Mouse (Mus musculus) spleen, adult 2 months (tissue): ENCODE data around the gene Gda. TPM values are rescaled to one million over a fixed set of nuclear protein-coding genes. Genes with fewer than 3 reads are reported as not detected.
A peak's percentile ranks its signal among the peaks of the same experiment; 100 is the strongest.

Source experiments
- DNase-seq, 2 experiments: peaks; one replicate each; pipeline versions ENCODE4 v3.0.0 to v3.0.0-alpha.2; 2012 to 2021; ENCODE audit warnings: low spot score in 2 of 2, low read depth in 1 of 2
- H3K27ac ChIP-seq: fragments of 200-500 bp; 2 replicates; pipeline ENCODE4 v1.5.1; 2012; ENCODE audit warnings: low read length, inconsistent platforms; ENCODE audit not compliant: insufficient read depth
- H3K27me3 ChIP-seq: fragments of 200-500 bp; 2 replicates; pipeline ENCODE4 v1.6.1; 2012; ENCODE audit warnings: mild to moderate bottlenecking, moderate library complexity, low read length, inconsistent platforms; ENCODE audit not compliant: control insufficient read depth, insufficient read depth
- H3K36me3 ChIP-seq: fragments of 200-500 bp; 2 replicates; pipeline ENCODE4 v1.6.1; 2012; ENCODE audit warnings: mild to moderate bottlenecking, low read length, inconsistent platforms; ENCODE audit not compliant: control insufficient read depth, insufficient read depth
- H3K4me1 ChIP-seq: fragments of 200-500 bp; 2 replicates; pipeline ENCODE4 v1.6.1; 2011; ENCODE audit warnings: inconsistent platforms; ENCODE audit not compliant: control insufficient read depth, insufficient read depth, insufficient read length
- H3K4me3 ChIP-seq: fragments of 200-500 bp; 2 replicates; pipeline ENCODE4 v1.5.1; 2011; ENCODE audit warnings: mild to moderate bottlenecking, inconsistent platforms; ENCODE audit not compliant: insufficient read depth, insufficient read length; ENCODE audit errors: extremely low read depth
- CTCF ChIP-seq: fragments of 200-500 bp; IDR thresholded peaks from 2 replicates; pipeline ENCODE4 v1.5.1; 2011; ENCODE audit warnings: mild to moderate bottlenecking, inconsistent platforms; ENCODE audit not compliant: insufficient read depth, insufficient read length, insufficient replicate concordance; ENCODE audit errors: extremely low read depth
- POLR2A ChIP-seq: fragments of 200-500 bp; IDR thresholded peaks from 2 replicates; pipeline ENCODE4 v1.6.1; 2011; ENCODE audit warnings: low read depth, low read length, inconsistent platforms
- WGBS: fragments of 180-500 bp; shearing (Covaris S2); methylation state at CpG from one replicate; pipeline ENCODE4 v1.1.7; 2018; 5-methylcytosine and 5-hydroxymethylcytosine counted together
- polyA plus RNA-seq: library from polyadenylated mRNA; depleted of rRNA; stranded (reverse); fragments of >200 nt; gene quantifications from 2 replicates; pipeline ENCODE4 v1.2.3, GENCODE M21; 2012

Gda gene
- polyA plus RNA-seq, 1 experiment = 10.9 TPM

DNA sequence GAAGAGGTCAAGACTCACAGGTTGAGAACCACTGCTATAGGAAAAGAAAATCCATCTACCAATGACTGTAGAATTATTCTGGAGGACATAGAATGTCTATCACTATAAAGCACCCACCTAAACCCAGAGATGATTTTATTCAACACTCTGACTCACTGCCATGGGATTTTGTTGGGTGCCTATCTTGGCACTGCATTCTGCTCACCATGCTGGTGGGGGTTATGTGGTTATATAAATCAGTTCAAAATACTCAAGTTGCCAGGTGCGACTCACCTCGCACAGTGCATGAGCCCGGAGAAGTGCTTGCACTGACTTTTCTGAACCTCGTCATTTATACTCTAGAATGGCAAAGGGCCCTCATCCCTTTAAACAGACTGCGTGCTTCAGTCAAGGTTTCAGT, 94.0 kb downstream of the Gda start:
- TF ChIP-seq POLR2A (no peak), CTCF (no peak)
- 92% methylated on average over 5 of the region's 5 CpGs for WGBS
- Histone ChIP-seq H3K4me3 (no peak overlapping the region), H3K36me3 (no peaks in the 10 kb centered on the region), H3K27ac (no peak overlapping the region), H3K27me3 (no peaks in the 10 kb centered on the region), H3K4me1 (no peaks in the 10 kb centered on the region)
- no peak for DNase-seq

DNA sequence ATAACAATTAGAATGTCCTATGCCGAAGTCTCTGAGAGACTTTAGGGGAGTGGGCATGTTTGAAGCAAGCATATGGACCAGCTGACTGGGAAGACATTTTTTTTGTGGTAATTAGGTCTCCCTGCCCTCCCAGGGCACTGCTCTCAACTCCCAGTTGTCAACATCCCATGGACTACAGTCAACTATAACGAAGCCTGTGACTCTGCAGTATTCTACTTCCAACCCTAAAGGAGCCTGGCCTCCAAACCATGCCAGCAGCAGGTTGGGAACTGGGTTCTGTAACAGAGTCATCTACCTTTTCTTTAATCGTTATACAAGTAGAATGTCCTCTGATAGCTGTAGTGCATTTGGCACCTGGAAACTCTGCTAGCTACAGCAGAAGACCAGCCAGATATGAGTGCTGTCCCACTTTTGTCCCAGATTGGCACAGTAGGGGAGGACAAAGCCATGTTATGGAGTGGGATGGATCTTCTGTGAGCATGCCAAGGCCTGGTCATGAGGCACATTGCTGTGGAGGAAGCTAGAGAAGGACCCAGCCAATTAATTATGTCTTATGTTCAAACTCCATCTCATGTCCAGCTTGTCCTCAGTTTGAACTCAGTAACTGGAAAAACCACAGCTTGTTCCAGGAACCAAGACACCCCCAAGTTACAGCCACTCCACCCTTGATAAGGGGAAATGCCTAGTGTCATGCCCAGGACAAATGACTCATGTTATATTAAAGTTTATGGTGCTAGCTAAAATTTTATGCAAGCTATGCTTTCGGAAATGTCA, 96.6 kb downstream of the Gda start:
- no peak for DNase-seq

DNA sequence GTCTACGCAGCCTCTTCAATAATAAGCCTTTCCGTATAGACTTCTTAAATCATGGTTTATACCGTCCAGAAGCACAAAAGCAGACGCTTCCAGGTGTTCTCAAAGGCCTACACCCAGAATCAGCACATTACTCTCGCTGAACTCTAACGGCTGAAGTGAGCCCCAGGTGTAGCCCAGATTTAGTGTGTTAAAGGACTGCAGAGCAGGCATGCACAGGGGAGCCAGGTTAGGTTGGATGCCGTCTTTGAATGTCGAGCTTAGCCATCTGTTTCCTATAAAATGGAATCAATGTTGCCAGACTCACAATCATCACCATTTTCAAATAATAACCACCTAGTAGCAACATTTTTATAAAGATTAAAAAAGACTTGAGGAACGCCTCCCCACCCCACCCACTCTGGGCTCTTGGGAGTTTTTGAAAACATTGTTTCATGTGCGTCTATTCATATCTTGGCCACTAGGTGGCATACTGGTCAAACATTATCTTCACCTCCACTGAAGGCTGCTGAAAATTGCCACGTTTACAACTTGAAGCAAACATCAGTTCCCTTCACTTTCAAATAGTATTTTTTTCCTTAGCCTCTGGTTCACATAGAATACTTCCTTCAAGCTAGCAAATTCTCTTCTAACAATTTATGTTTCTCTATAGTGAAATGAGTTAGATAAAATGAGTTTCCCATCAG, 100.0 kb downstream of the Gda start:
- Histone ChIP-seq H3K4me3 (no peak overlapping the region), H3K27me3 (no peaks in the 10 kb centered on the region), H3K4me1 (no peaks in the 10 kb centered on the region), H3K36me3 (no peaks in the 10 kb centered on the region), H3K27ac (no peak overlapping the region)
- 57% methylated on average over 11 of the region's 11 CpGs for WGBS
- peak; percentile 13 to 28 for DNase-seq
- TF ChIP-seq POLR2A = no peak
- TF ChIP-seq CTCF = peak; percentile 20; the same call in 1 of the 2 replicates

More for the DNA sequence above, 96.6 kb downstream of the Gda start:
- no peak overlapping the region for H3K4me3 ChIP-seq
- H3K27me3 ChIP-seq = no peaks in the 10 kb centered on the region
- WGBS = 83% methylated on average over 4 of the region's 4 CpGs
- H3K36me3 ChIP-seq = no peaks in the 10 kb centered on the region
- TF ChIP-seq CTCF (no peak), POLR2A (no peak)
- no peak overlapping the region for H3K27ac ChIP-seq
- H3K4me1 ChIP-seq = no peaks in the 10 kb centered on the region

DNA sequence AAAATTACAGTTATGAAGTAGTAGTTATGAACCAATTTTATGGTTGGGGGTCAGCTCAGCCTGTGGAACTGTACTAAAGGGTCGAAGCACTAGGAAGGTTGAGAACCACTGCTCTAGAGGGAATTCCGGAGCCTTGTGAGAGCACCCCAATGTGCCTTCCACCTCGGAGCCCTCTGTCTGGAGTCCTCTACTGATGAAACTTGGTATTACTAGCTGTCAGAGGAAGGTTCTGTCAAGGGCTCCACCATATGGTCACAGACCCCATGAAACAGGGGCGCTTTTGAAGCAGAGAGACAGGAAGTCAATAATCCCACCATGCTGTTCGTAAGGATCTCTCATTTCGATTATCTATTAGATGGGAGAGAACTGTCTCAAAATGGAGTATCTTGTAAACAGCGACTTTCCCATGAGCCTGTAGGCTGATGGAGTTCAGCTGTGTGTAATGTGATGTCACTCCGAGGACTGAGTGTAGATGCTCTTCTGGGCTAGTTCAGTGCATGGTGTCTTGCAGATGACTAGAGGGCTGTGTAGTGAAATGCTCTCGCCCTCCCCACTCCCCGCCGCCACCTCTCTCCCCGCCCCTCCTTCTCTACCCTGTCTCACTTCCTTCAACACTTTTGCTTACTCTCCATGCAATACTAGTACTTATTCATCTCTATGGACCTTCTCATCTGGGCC, 100.7 kb downstream of the Gda start:
- DNase-seq = no peak
- no peaks in the 10 kb centered on the region for H3K36me3 ChIP-seq
- H3K4me1 ChIP-seq = no peaks in the 10 kb centered on the region
- H3K4me3 ChIP-seq = no peak overlapping the region
- no peak for TF ChIP-seq CTCF
- no peak for TF ChIP-seq POLR2A
- WGBS = 77% methylated on average over 12 of the region's 12 CpGs
- no peak overlapping the region for H3K27ac ChIP-seq
- H3K27me3 ChIP-seq = no peaks in the 10 kb centered on the region

DNA sequence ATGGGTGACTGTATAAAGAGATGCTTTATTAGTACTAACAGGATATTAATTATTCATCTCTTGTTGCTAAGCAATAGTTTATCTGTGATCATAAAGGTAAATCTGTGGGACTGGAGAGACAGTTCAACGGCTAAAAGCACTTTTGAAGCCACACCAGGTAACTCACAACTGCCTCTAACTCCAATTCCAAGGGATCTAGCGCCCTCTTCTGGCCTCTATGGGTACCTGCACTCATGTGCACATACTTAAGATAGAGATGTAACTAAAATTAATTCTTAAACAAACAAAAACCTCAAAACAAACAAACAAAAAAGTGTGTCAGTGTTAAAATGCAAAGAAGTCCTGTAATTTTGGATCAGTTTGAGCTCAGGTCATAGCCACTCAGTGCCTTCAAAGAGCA, 101.9 kb downstream of the Gda start:
- Histone ChIP-seq H3K4me1 (no peaks in the 10 kb centered on the region), H3K36me3 (no peaks in the 10 kb centered on the region), H3K27ac (no peak overlapping the region), H3K4me3 (no peak overlapping the region), H3K27me3 (no peaks in the 10 kb centered on the region)
- DNase-seq = no peak
- TF ChIP-seq POLR2A (no peak), CTCF (no peak)
- 59% methylated on average over 2 of the region's 2 CpGs for WGBS

DNA sequence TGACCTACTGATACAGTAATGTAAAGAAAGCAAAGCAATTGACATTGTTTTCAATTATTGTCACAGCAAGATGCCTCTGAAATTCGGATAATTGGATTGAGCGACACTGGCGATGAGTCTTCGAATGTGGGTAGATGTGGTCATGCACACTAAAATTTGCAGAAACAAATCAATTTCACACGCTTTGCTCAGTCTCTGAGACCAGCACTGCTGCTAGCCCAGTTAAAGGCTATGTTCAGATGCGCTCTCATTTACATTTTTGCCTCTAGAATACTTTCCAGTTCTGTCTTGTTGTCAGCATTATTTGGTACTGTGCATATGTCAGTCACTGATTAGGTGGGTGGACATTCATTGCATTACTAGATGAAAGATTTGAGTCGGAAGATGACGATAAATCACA, 102.5 kb downstream of the Gda start:
- no peak for DNase-seq
- Histone ChIP-seq H3K4me3 (no peak overlapping the region), H3K4me1 (no peaks in the 10 kb centered on the region), H3K36me3 (no peaks in the 10 kb centered on the region), H3K27me3 (no peaks in the 10 kb centered on the region), H3K27ac (no peak overlapping the region)
- WGBS = 93% methylated on average over 8 of the region's 8 CpGs
- TF ChIP-seq CTCF = no peak
- TF ChIP-seq POLR2A = no peak

DNA sequence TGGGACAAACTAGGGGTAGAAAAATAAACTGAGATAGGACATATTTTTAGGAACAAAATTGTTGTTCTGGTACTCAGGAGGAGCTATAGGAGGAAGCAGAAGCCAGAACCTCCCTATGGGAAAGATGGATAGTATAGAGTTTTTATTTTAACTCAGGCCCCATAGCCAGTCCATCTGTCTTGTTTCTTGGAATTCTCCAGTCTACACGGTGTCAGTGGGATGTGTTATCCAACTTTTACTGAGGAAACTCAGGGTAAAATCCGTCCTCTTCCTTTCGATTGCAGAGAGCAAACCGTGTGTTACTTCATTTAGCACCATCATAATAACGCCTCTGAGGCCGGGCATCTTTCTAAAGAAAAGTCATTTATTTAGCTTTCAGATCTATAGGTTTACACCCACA, 104.1 kb downstream of the Gda start:
- no peak for TF ChIP-seq POLR2A
- TF ChIP-seq CTCF = no peak
- no peaks in the 10 kb centered on the region for H3K36me3 ChIP-seq
- 92% methylated on average over 6 of the region's 6 CpGs for WGBS
- no peak for DNase-seq
- H3K4me3 ChIP-seq = no peak overlapping the region
- no peaks in the 10 kb centered on the region for H3K27me3 ChIP-seq
- no peak overlapping the region for H3K27ac ChIP-seq
- H3K4me1 ChIP-seq = no peaks in the 10 kb centered on the region
